ENCODE assay signal across 8 mouse cellular contexts in the genomic region with DNA sequence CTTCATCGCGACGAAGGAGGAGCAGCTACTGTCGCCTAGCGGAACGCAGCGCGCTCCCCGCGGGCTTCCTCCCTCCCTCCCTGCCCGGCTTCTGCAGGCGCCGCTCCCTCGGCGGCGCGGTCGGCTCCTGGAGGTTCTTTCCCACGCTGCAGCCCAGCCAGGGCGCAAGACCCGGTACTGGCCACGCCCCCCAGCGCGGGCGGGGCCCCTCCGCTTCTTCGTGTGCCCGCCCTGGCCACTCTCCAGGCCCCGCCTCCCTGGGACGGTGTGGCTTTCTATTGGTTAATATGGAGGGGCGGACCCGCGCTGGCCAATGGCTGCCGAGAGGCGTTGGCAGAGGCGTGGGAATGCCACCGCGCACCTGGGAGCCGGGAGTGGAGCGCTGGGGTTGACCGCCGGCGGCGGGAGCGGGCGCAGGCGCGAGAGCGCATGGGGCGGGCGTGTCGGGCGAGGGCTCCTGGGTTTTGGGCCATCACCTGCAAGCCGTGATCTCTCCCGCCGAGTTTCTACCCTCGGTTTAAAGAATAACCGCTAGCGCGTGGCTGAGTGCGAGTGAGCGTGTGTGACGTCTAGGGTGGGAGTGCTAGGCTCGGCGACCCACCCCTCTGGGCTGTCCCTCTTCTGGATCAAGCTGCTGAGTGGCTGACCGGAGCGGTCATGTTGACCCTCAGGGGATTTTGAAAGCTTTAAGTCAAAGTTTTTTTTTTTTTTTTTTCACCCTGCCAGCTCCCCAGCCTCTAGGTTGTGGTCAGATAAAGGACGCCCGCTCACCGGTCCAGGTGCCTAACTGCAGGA. TPM values are rescaled to one million over a fixed set of nuclear protein-coding genes. Genes with fewer than 3 reads are reported as not detected.
DNase-seq lines count a peak whose midpoint lies in the region; ATAC-seq lines count a peak whose summit lies in the region.

Gene Hey2, minus strand, starts transcription at position 159 of the 795 bp plus-strand sequence.

- WGBS in forebrain, embryonic 10.5 days = under 1% methylated on average over 69 of the region's 70 CpGs
- WGBS in heart, embryonic 14.5 days = under 1% methylated on average over 70 of the region's 70 CpGs
- WGBS in liver, embryonic 12.5 days (ENCODE audit: insufficient replicate concordance) = under 1% methylated on average over 70 of the region's 70 CpGs

- H3K27ac ChIP-seq in forebrain, embryonic 10.5 days = peak within 1 kb of the TSS; percentile 78
- peak within 1 kb of the TSS; percentile 94 to 96 for H3K27ac ChIP-seq in heart, embryonic 14.5 days (replicated peaks in 1 of 2; ENCODE audit: control insufficient read depth in 1 of 2, insufficient read depth in 1 of 2, low read depth in 2 of 2, low read length in 2 of 2)
- no peak within 1 kb of the TSS for H3K27ac ChIP-seq in liver, embryonic 12.5 days

- H3K4me1 ChIP-seq in forebrain, embryonic 10.5 days = peaks cover 38% of the 10 kb centered on the region
- peaks cover 7 to 17% of the 10 kb centered on the region in 2 experiments for H3K4me1 ChIP-seq in heart, embryonic 14.5 days (ENCODE audit: control insufficient read depth in 2 of 2, insufficient read depth in 2 of 2, low read length in 2 of 2)
- peaks cover 20% of the 10 kb centered on the region for H3K4me1 ChIP-seq in liver, embryonic 12.5 days

- peak within 1 kb of the TSS; percentile 68 for H3K4me3 ChIP-seq in forebrain, embryonic 10.5 days
- peak within 1 kb of the TSS; percentile 85 to 87 for H3K4me3 ChIP-seq in heart, embryonic 14.5 days (ENCODE audit: control insufficient read depth in 1 of 2, insufficient read depth in 1 of 2, low read depth in 1 of 2, low read length in 2 of 2)
- peak within 1 kb of the TSS; percentile 61 for H3K4me3 ChIP-seq in liver, embryonic 12.5 days

- DNase-seq in CD8-positive naive resting alpha-beta T cell, adult 2 months (ENCODE audit: low read depth in 2 of 2, low spot score in 2 of 2) = peak; percentile 88 to 90
- DNase-seq in c-Kit-positive CD71-positive TER-119-negative erythroid progenitor cells, embryonic 14.5 days (ENCODE audit: low read depth) = peak; percentile 91
- DNase-seq in forebrain, embryonic 10.5 days (ENCODE audit: extremely low spot score, low spot score) = peak; percentile 97
- peak; percentile 99 for DNase-seq in kidney, postnatal 14 days
- DNase-seq in naive thymus-derived CD4-positive, alpha-beta T cell, adult 2 months (ENCODE audit: low read depth) = peak; percentile 92
- DNase-seq in splenic B cell, adult 2 months (ENCODE audit: low read depth, low spot score) = peak; percentile 94

- H3K9me3 ChIP-seq in forebrain, embryonic 10.5 days = no peaks in the 10 kb centered on the region
- H3K9me3 ChIP-seq in heart, embryonic 14.5 days (ENCODE audit: control insufficient read depth, low read length) = no peaks in the 10 kb centered on the region
- no peaks in the 10 kb centered on the region for H3K9me3 ChIP-seq in liver, embryonic 12.5 days (replicated peaks)

- no peaks in the 10 kb centered on the region for H3K36me3 ChIP-seq in forebrain, embryonic 10.5 days (replicated peaks)
- H3K36me3 ChIP-seq in heart, embryonic 14.5 days (ENCODE audit: control insufficient read depth, insufficient read depth, low read length) = peaks cover 15% of the 10 kb centered on the region
- no peaks in the 10 kb centered on the region for H3K36me3 ChIP-seq in liver, embryonic 12.5 days
- no peaks in the 10 kb centered on the region for H3K36me3 ChIP-seq in splenic B cell, adult 2 months (ENCODE audit: control insufficient read depth, insufficient read depth, low read length, poor library complexity, severe bottlenecking)

- peak within 1 kb of the TSS; percentile 96 for H3K9ac ChIP-seq in heart, embryonic 14.5 days (ENCODE audit: low read length)
- peak within 1 kb of the TSS; percentile 14; the same call in 1 of the 2 replicates for H3K9ac ChIP-seq in liver, embryonic 12.5 days

- peak; percentile 98 for ATAC-seq in heart, embryonic 14.5 days (ENCODE audit: insufficient number of reproducible peaks, insufficient read depth, low FRiP score, low read depth)
- peak; percentile 99 for ATAC-seq in liver, embryonic 12.5 days

- peaks cover 82% of the 10 kb centered on the region for H3K27me3 ChIP-seq in forebrain, embryonic 10.5 days (ENCODE audit: poor library complexity, severe bottlenecking)
- no peaks in the 10 kb centered on the region for H3K27me3 ChIP-seq in heart, embryonic 14.5 days (ENCODE audit: control insufficient read depth, insufficient read depth, low read length)
- H3K27me3 ChIP-seq in liver, embryonic 12.5 days (replicated peaks) = peaks cover 74% of the 10 kb centered on the region
- H3K27me3 ChIP-seq in splenic B cell, adult 2 months (ENCODE audit: control insufficient read depth, insufficient read depth, low read length, poor library complexity, severe bottlenecking) = no peaks in the 10 kb centered on the region

- H3K4me2 ChIP-seq in heart, embryonic 14.5 days (ENCODE audit: low read length) = peak within 1 kb of the TSS; percentile 81
- peak within 1 kb of the TSS; percentile 91 for H3K4me2 ChIP-seq in liver, embryonic 12.5 days

RNA-seq across cellular contexts. Expression of gene Hey2, which starts in this region (rescaled TPM):
- polyA plus RNA-seq in forebrain, embryonic 10.5 days (2016; fragmentation: Nextera tagmentation; extraction: Ambion mirVana) = 1.8 TPM in 2 replicates
- 36.2 and 38.0 TPM in 2 replicates for polyA plus RNA-seq in heart, embryonic 14.5 days (2014; fragmentation: Nextera tagmentation; extraction: Ambion mirVana)
- 0.49 and 0.65 TPM in 2 replicates for polyA plus RNA-seq in liver, embryonic 12.5 days (2016; fragmentation: Nextera tagmentation; extraction: Ambion mirVana)

Comparison
In these comparisons a context has a peak if more than half of its experiments do, and no peak if none do; other contexts are left out.
1. RNA of gene Hey2 (polyA plus RNA-seq): 36.2 to 38.0 TPM in heart, embryonic 14.5 days; 1.8 TPM in forebrain, embryonic 10.5 days and 0.49 to 0.65 TPM in liver, embryonic 12.5 days; every median in the first group is over 10 times any median in the second.
2. Peak in ATAC-seq, H3K4me3 ChIP-seq, H3K9ac ChIP-seq and H3K4me2 ChIP-seq in liver, embryonic 12.5 days; RNA of the gene not detected or under 1 TPM.
3. Peak in every context shown above with its lines, with median percentiles within 50 percentile points of each other: DNase-seq and H3K4me3 ChIP-seq.